Mouse (Mus musculus) T-cell, adult 2 months (primary cell): ENCODE results near the gene Sox9.

Source experiments
- DNase-seq: peaks from one replicate; pipeline ENCODE4 v3.0.0; 2022; ENCODE audit warnings: low spot score

Sox9 gene

DNA sequence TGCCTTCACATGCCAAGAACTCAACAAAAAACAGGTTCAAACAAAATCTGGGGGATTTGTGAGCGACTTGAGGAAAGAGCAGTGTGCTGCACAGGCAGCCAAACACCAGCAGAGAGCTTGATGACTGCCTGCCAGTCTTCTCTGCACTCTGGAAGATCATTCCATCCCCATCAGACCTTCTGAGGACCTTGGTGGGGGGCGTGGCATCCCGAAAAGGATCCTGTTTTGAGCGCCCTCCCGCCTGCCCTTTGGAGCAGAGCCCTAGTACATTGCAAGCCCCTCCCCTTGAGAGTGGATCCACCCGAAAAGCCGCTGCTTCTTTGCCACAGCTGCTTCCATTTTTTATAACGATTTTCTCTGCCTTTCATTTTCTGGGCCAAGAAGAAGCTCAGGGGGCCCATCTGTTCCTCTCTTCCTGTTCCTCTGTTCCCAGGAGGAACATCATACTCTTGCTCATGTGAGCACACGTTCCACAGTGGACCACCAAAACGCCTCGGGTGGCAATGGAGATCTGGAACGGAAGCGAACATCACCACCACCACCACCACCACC lies 16.9 kb downstream of the Sox9 start:
- DNase-seq: no peak

DNA sequence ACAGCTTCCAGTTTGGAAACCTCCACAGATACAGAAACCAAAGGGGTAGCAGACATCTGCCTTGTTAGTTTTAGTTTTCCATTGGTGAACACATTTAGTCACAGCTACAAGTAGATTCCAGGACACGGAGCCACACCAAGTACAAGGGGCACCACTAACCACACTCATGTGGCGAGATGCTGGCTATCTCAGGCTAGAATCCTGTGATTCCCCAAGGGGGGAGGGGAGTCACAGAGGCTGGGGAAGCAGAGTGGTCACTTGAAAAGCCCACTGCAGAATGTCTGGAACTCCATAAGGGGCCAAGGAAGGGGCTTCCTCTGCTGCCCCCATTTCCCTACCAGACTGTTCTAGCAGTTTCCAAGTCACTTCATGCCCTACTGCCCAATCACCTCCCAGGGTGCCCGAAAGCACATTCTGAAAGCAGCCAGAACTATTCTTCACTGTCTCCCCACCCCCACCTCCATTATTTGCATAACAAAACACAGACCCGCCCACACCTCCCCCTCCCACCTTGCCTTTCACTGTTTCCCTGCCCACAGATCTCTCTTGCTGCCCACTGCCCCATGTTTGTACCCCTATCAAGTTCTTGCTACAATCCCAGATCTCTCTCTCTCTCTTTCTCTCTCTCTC lies 19.3 kb downstream of the Sox9 start:
- DNase-seq: no peak

DNA sequence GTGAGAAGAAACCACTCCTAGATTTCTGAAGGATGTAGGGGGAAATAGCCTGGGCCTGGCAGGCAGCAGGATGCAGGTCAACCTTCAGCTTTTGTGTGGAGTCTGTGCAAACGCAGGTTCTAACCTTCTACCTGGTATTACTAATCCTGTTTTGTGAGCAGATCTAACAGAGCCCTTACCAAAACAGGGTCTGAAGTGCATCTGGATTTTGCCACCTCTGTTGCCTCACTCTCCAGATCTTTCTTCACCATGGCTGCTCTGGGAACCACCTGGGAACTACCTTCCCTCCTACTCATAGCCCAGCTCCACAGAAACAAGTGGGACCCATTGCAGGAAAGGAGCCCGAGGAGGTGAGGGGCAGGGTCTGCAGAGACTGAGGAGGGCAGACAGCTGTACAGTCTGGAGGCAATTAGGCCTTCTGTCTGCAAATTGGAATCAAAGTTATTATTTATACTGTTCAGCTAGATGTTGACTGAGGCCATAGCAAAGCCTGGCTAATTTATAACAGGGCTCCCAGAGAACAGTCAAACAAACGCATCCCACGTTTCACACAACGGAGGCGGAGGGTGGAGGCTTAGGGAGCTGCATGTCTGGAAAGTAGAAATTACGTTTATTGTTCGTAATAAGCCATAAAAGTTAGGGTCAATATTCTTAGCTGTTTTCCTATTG lies 25.9 kb downstream of the Sox9 start:
- no peak for DNase-seq

GRCm38 (mm10) chr11:112810447-112811151 lies 28.6 kb downstream of the Sox9 start:
- DNase-seq: no peak

- no peak for DNase-seq
These were observed 29.3 kb downstream of the Sox9 start for GRCm38 (mm10) chr11:112811152-112811871.

- DNase-seq: no peak
These were observed 36.0 kb downstream of the Sox9 start for GRCm38 (mm10) chr11:112817829-112818650.

- DNase-seq: no peak
These were observed 36.7 kb downstream of the Sox9 start for GRCm38 (mm10) chr11:112818651-112819270.

DNA sequence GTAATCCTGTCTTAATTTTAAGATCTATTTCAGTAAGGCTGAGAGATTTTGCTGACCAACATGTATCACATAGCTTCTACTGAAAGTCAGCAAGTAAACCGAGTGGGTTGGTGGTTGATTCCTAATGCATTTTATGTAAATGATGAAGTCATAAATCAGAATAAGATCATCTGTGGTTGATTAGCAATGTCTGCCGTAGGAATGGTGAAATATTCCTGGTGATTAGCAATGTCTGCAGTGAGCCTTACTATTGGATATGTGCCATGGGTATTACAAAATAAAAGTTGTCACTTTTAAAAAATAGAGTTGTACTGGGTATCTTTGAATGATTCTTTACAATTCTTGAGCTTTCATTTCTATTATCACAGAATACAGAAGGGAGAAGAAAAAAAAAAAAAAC lies 39.5 kb downstream of the Sox9 start:
- DNase-seq: no peak

DNA sequence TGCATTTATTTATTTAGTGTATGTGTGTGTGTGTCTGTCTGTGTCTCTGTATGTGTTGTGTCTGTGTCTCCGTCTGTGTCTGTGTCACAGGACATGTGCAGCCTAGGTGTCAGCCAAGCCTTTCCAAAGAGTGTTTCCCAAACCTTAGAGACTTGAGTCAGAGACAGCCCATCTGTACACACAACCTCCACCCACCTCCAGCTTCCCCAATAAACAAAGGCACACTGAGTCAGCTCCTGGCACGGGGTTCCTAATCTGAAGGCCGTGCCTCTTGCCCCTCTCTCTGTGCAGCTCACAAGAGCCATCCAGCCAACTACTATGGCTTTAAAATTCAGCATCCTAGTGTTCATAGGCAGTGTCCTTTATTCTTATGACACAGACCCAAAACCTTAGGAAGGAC lies 42.1 kb downstream of the Sox9 start:
- DNase-seq: no peak

- no peak for DNase-seq
These were observed 44.4 kb downstream of the Sox9 start for GRCm38 (mm10) chr11:112826193-112827043.

- DNase-seq: no peak
These were observed 45.0 kb downstream of the Sox9 start for GRCm38 (mm10) chr11:112827044-112827347.

- no peak for DNase-seq
These were observed 46.7 kb downstream of the Sox9 start for GRCm38 (mm10) chr11:112828553-112829287.

- DNase-seq: no peak
These were observed 52.4 kb downstream of the Sox9 start for GRCm38 (mm10) chr11:112834245-112835005.

- DNase-seq: no peak
These were observed 53.6 kb downstream of the Sox9 start for GRCm38 (mm10) chr11:112835468-112836092.
